Mouse (Mus musculus) limb, embryonic 14.5 days (tissue): Measurements from ENCODE around the gene Vat1l. TPM values are rescaled to one million over a fixed set of nuclear protein-coding genes. Genes with fewer than 3 reads are reported as not detected.

Source experiments
- ATAC-seq: fragments of 200-750 bp; cut with Nextera tagmentation; 2 replicates; pipeline ENCODE4 v1.8.0; 2017; ENCODE audit warnings: low read depth, moderate number of reproducible peaks, moderate TSS enrichment; ENCODE audit not compliant: low FRiP score
- DNase-seq: peaks from one replicate; pipeline ENCODE4 v3.0.0-alpha.2; 2015; ENCODE audit warnings: low spot score
- H3K27ac ChIP-seq: fragments of 300-500 bp; sonication (generic); replicated peaks from 2 replicates; pipeline ENCODE4 v1.5.1; 2014; ENCODE audit warnings: low read depth, mild to moderate bottlenecking, low read length, moderate library complexity, mixed read lengths
- H3K27me3 ChIP-seq: fragments of 300-500 bp; sonication (generic); 2 replicates; pipeline ENCODE4 v1.6.1; 2014; ENCODE audit warnings: low read length, mixed read lengths; ENCODE audit not compliant: control insufficient read depth, insufficient read depth
- H3K36me3 ChIP-seq: fragments of 300-500 bp; sonication (generic); 2 replicates; pipeline ENCODE4 v1.6.1; 2014; ENCODE audit warnings: mild to moderate bottlenecking, low read length, moderate library complexity, mixed read lengths; ENCODE audit not compliant: control insufficient read depth, insufficient read depth
- H3K4me1 ChIP-seq: fragments of 300-500 bp; sonication (generic); 2 replicates; pipeline ENCODE4 v1.6.1; 2014; ENCODE audit warnings: antibody characterized with exemption, low read length, mixed read lengths; ENCODE audit not compliant: control insufficient read depth, insufficient read depth
- H3K4me2 ChIP-seq: fragments of 300-500 bp; sonication (generic); replicated peaks from 2 replicates; pipeline ENCODE4 v1.6.1; 2014; ENCODE audit warnings: low read depth, mild to moderate bottlenecking, low read length, moderate library complexity; ENCODE audit not compliant: severe bottlenecking
- H3K4me3 ChIP-seq: fragments of 300-500 bp; sonication (generic); replicated peaks from 2 replicates; pipeline ENCODE4 v1.5.1; 2014; ENCODE audit warnings: low read length
- H3K9ac ChIP-seq: fragments of 300-500 bp; sonication (generic); 2 replicates; pipeline ENCODE4 v1.6.1; 2014; ENCODE audit warnings: mild to moderate bottlenecking, low read depth, low read length, moderate library complexity; ENCODE audit not compliant: severe bottlenecking
- H3K9me3 ChIP-seq: fragments of 300-500 bp; sonication (generic); 2 replicates; pipeline ENCODE4 v1.6.1; 2016; ENCODE audit warnings: low read length; ENCODE audit not compliant: control insufficient read depth
- POLR2A ChIP-seq: fragments of 200-500 bp; IDR thresholded peaks from 2 replicates; pipeline ENCODE4 v1.8.0; 2012; ENCODE audit warnings: inconsistent platforms, mild to moderate bottlenecking, moderate library complexity, borderline replicate concordance; ENCODE audit not compliant: insufficient read depth, insufficient read length; ENCODE audit errors: extremely low read depth
- WGBS: fragments of 180-500 bp; shearing (Covaris S2); extraction: QIAGEN DNeasy Blood & Tissue Kit; methylation state at CpG from one replicate; pipeline ENCODE4 v1.1.7; 2014; 5-methylcytosine and 5-hydroxymethylcytosine counted together
- polyA plus RNA-seq, 2 experiments: library from polyadenylated mRNA; depleted of rRNA in 1 of 2; stranded (reverse) in 1 of 2; unstranded in 1 of 2; fragments of >200 nt; fragmentation: Nextera tagmentation in 1 of 2; extraction: Ambion mirVana in 1 of 2; gene quantifications; 2 replicates each; pipeline versions ENCODE4 v1.2.1 to v1.2.3; 2012 to 2014

The Vat1l gene
- polyA plus RNA-seq, 2 experiments, result 3.9 to 9.9 TPM

DNA sequence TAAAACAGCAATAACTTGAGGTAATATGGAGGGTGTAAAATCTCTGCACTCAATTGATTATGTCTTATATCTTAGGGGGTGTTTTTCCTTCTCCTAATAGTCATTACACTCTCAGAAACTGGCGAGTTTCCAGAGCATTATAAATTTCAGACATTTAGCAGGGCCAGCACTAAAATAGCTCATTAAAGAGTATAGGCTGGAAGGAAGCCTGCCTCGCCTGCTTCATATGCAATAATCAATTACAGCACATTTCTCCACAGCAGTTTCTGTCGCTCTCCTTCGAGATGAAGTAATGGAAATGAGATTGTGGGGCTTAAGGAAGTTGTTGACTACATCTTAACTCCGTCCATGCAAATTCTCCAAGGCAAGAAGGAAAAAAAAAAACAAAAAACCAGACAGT is 139.4 kb downstream of the Vat1l start:
- H3K4me2 ChIP-seq, result 0 out of 2 replicates have a peak overlapping the region, but pooled peaks have one; percentile 10
- H3K9ac ChIP-seq, result no peak overlapping the region
- DNase-seq (peak; percentile 80), ATAC-seq (peak; percentile 30)
- H3K36me3 ChIP-seq, result no peaks in the 10 kb centered on the region
- no peaks in the 10 kb centered on the region for H3K4me1 ChIP-seq
- WGBS, result 19% methylated on average over 5 of the region's 5 CpGs
- no peaks in the 10 kb centered on the region for H3K27me3 ChIP-seq
- H3K9me3 ChIP-seq, result no peaks in the 10 kb centered on the region
- H3K4me3 ChIP-seq, result no peak overlapping the region
- TF ChIP-seq POLR2A, result no peak
- H3K27ac ChIP-seq, result 0 out of 2 replicates have a peak overlapping the region, but pooled peaks have one; percentile 16

DNA sequence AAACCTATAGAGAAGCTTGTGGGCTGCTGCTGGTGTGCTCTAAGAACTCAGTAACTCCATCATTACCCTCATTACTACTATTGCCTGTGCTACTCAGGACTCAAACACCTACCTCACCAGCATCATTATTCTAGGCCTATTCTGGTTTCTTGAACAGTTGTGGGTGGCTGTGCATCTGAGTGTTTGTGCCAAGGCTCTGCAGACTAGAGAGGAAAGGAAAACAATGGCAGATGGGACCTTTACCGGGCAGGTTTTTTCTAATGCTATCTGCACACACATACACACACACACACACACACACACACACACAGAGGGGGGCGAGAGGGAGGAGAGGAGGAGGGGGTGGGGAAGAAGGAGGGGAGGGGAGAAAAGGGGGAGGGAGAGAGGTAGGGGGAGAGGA is 140.6 kb downstream of the Vat1l start:
- Histone ChIP-seq H3K9me3 (no peaks in the 10 kb centered on the region), H3K27me3 (no peaks in the 10 kb centered on the region), H3K36me3 (no peaks in the 10 kb centered on the region), H3K4me3 (no peak overlapping the region), H3K4me2 (no peak overlapping the region), H3K27ac (no peak overlapping the region), H3K4me1 (no peaks in the 10 kb centered on the region), H3K9ac (no peak overlapping the region)
- no peak for ATAC-seq
- TF ChIP-seq POLR2A, result no peak
- no peak for DNase-seq
- WGBS, result 87% methylated on average over 2 of the region's 2 CpGs

DNA sequence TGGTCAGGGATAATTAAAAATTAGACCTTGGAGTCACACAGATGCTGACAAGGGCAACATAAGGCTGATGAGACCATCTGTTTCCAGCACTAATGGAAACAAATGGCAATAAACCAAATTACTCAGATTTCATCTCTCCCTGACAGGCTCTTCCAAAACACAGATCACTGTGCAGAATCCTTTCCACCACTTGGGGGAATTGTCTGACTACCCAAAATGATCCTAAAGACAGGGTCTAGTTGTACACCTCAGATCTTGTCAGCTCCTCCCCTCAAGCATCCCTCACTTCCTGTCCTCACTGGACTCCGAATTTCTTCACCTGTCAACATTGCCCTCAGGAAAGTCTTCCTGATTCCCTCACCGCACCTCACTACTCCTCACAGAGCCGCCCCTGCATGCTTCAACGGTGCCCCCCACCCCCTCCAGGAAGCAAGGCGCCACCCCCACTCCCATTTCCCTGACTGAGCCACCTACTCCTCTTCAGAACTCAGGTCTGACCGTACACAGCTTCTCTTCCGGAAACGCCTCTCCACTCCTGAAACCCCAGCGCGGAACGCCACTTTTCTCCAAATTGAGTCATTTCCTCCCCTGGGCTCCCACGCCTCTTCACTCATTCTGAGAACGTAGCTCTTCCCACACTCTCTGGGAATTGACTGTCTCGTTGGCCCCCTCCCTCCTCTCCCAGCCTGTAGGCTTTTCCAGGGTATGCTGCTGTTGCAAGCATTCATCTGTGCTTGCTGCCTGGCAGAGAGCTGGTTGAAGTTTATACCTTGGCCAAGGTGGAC is 146.4 kb downstream of the Vat1l start:
- H3K9ac ChIP-seq, result no peak overlapping the region
- no peak for ATAC-seq
- TF ChIP-seq POLR2A, result no peak
- peak; percentile 15 for DNase-seq
- no peaks in the 10 kb centered on the region for H3K9me3 ChIP-seq
- H3K36me3 ChIP-seq, result no peaks in the 10 kb centered on the region
- H3K4me2 ChIP-seq, result 0 out of 2 replicates have a peak overlapping the region, but pooled peaks have one; percentile 29
- no peaks in the 10 kb centered on the region for H3K4me1 ChIP-seq
- WGBS, result 44% methylated on average over 14 of the region's 14 CpGs
- H3K27me3 ChIP-seq, result no peaks in the 10 kb centered on the region
- H3K4me3 ChIP-seq, result no peak overlapping the region
- no peak overlapping the region for H3K27ac ChIP-seq

DNA sequence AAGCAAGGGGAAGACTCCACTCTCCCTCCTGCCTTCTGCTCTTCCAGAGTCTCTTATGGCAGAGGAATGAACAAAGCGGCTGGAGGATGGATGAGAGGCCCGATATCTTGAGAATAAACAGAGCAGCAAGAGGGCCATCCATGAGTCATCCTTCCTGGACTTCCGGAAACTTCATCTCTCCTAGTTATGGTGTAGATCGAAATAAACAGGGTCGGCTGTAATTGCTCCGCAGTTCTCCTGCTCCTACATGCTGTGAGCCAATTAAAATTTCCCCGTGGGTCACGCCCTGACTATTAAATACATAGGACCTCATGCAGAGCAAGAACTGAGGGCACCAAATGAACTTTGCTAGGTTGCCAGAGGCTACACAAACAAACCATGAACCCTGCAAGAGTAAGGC is 155.1 kb downstream of the Vat1l start:
- Histone ChIP-seq H3K4me3 (no peak overlapping the region), H3K9me3 (no peaks in the 10 kb centered on the region), H3K4me1 (no peaks in the 10 kb centered on the region), H3K27ac (no peak overlapping the region), H3K36me3 (no peaks in the 10 kb centered on the region), H3K9ac (no peak overlapping the region), H3K27me3 (no peaks in the 10 kb centered on the region), H3K4me2 (no peak overlapping the region)
- ATAC-seq (no peak), DNase-seq (no peak)
- 25% methylated on average over 8 of the region's 8 CpGs for WGBS
- no peak for TF ChIP-seq POLR2A

DNA sequence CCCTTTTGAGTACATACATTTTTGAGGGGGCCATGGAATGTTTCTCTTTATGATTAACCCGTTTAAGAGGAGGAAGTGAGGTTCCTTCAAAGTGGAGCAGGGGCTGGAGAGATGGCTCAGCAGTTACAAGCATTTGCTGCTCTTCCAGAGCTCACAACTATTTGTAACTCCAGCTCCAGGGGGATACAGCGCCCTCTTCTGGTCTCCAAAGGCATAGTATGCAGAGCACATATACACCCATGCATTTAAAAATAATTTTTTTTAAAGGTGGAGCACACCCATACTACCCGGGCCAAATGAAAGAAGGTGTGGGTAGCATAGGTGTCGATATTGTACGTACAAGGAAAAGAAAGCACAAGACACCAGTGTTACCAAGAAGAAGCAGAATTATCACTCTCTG is 157.8 kb downstream of the Vat1l start:
- no peak overlapping the region for H3K9ac ChIP-seq
- ATAC-seq (peak; percentile 34; the same call in 1 of the 2 replicates), DNase-seq (no peak)
- no peak overlapping the region for H3K4me2 ChIP-seq
- no peak for TF ChIP-seq POLR2A
- 57% methylated on average over 5 of the region's 5 CpGs for WGBS
- no peak overlapping the region for H3K27ac ChIP-seq
- no peak overlapping the region for H3K4me3 ChIP-seq
- no peaks in the 10 kb centered on the region for H3K27me3 ChIP-seq
- H3K36me3 ChIP-seq, result no peaks in the 10 kb centered on the region
- no peaks in the 10 kb centered on the region for H3K4me1 ChIP-seq
- no peaks in the 10 kb centered on the region for H3K9me3 ChIP-seq
